Mouse (Mus musculus): ENCODE data around the gene Ppm1n. TPM values are rescaled to one million over a fixed set of nuclear protein-coding genes. Genes with fewer than 3 reads are reported as not detected.

Ppm1n gene
- polyA plus RNA-seq, 1 experiment from 2014 or later = 0.17 TPM

DNA sequence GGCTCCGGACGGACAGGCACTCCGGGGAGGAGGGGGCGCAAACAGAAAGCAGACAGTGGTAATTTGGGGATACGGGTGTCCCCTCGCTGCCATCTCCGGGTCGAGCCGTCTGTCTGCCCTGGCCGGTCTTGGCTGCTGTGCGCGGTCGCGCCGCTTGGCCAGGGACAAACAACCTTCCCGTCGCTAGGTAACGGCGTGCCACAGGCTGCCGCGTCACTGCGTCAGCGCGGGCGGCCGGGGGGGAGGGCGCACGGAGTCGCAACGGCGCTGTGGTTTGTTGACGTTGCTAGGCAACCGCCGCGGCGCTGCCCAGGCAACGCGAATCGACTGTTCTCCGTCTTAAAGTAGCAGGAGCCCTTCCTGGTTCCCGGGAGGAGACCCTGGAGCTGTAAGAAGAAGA, 40.0 kb upstream of the Ppm1n start:
- TF ChIP-seq CTCF (IDR thresholded peaks at IDR 0.05; ENCODE audit: low read depth) (peak; percentile 34; the same call in 1 of the 2 replicates), EP300 (optimal IDR thresholded peaks at IDR 0.05) (no peak)
- no peaks in the 10 kb centered on the region; the same call in 1 of the 2 replicates for H3K4me1 ChIP-seq (replicated peaks; ENCODE audit: control insufficient read depth, insufficient read depth)
- DNase-seq (ENCODE audit: low spot score) (peak; percentile 99), ATAC-seq (ENCODE audit: low FRiP score, low TSS enrichment) (peak; percentile 92)
- H3K36me3 ChIP-seq (ENCODE audit: control insufficient read depth, insufficient read depth, low read length) = no peaks in the 10 kb centered on the region
- under 1% methylated on average over 41 of the region's 41 CpGs for WGBS
- peak overlapping the region; percentile 56; the same call in 1 of the 2 replicates for H3K27ac ChIP-seq (replicated peaks)
- peak overlapping the region; percentile 83 for H3K4me2 ChIP-seq (replicated peaks; ENCODE audit: low read depth)
- H3K9ac ChIP-seq (ENCODE audit: low read length) = peak overlapping the region; percentile 59
- H3K27me3 ChIP-seq (ENCODE audit: control insufficient read depth, insufficient read depth, low read length) = no peaks in the 10 kb centered on the region
- H3K9me3 ChIP-seq (ENCODE audit: control insufficient read depth, low read length) = no peaks in the 10 kb centered on the region
- H3K4me3 ChIP-seq (ENCODE audit: low read depth, low read length) = peak overlapping the region; percentile 46

DNA sequence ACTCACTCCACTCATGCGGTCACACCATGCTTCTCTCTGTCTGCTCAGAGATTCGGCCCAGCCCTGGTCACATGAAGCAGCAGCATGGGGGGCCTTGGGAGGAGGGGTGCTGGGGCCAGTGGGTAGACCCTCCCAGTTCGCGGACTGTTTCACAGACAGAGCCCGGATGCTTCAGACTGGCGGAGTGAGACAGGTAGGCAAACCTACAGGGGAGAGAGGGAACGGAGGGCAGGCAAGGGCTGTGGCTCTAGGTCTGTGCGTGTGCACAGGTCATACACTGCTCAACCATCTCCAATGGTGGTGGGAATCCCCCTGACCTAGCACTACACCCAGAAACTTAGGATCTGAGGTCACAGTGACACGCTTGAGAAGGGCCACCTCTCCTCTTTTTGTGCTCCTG, 39.6 kb upstream of the Ppm1n start:
- Histone ChIP-seq H3K4me3 (ENCODE audit: low read depth, low read length) (peak overlapping the region; percentile 46), H3K9me3 (ENCODE audit: control insufficient read depth, low read length) (no peaks in the 10 kb centered on the region), H3K27ac (replicated peaks) (peak overlapping the region; percentile 56; the same call in 1 of the 2 replicates), H3K27me3 (ENCODE audit: control insufficient read depth, insufficient read depth, low read length) (no peaks in the 10 kb centered on the region), H3K4me1 (replicated peaks; ENCODE audit: control insufficient read depth, insufficient read depth) (no peaks in the 10 kb centered on the region; the same call in 1 of the 2 replicates), H3K9ac (ENCODE audit: low read length) (peak overlapping the region; percentile 59), H3K36me3 (ENCODE audit: control insufficient read depth, insufficient read depth, low read length) (no peaks in the 10 kb centered on the region), H3K4me2 (replicated peaks; ENCODE audit: low read depth) (peak overlapping the region; percentile 83)
- WGBS = 16% methylated on average over 9 of the region's 9 CpGs
- TF ChIP-seq EP300 (optimal IDR thresholded peaks at IDR 0.05) (no peak), CTCF (IDR thresholded peaks at IDR 0.05; ENCODE audit: low read depth) (no peak)
- ATAC-seq (ENCODE audit: low FRiP score, low TSS enrichment) = peak; percentile 56
- no peak for DNase-seq (ENCODE audit: low spot score)

GRCm38 (mm10) chr7:19318676-19319075, 38.8 kb upstream of the Ppm1n start:
- Histone ChIP-seq H3K9me3 (ENCODE audit: control insufficient read depth, low read length) (no peaks in the 10 kb centered on the region), H3K36me3 (ENCODE audit: control insufficient read depth, insufficient read depth, low read length) (no peaks in the 10 kb centered on the region), H3K4me1 (replicated peaks; ENCODE audit: control insufficient read depth, insufficient read depth) (no peaks in the 10 kb centered on the region; the same call in 1 of the 2 replicates), H3K4me3 (ENCODE audit: low read depth, low read length) (no peak overlapping the region), H3K27me3 (ENCODE audit: control insufficient read depth, insufficient read depth, low read length) (no peaks in the 10 kb centered on the region), H3K9ac (ENCODE audit: low read length) (no peak overlapping the region), H3K4me2 (replicated peaks; ENCODE audit: low read depth) (no peak overlapping the region), H3K27ac (replicated peaks) (no peak overlapping the region)
- 63% methylated on average over 7 of the region's 7 CpGs for WGBS
- ATAC-seq (ENCODE audit: low FRiP score, low TSS enrichment) (no peak), DNase-seq (ENCODE audit: low spot score) (no peak)
- no peak for TF ChIP-seq CTCF (IDR thresholded peaks at IDR 0.05; ENCODE audit: low read depth)

GRCm38 (mm10) chr7:19318201-19318600, 38.3 kb upstream of the Ppm1n start:
- H3K36me3 ChIP-seq (ENCODE audit: control insufficient read depth, insufficient read depth, low read length) = no peaks in the 10 kb centered on the region
- ATAC-seq (ENCODE audit: low FRiP score, low TSS enrichment) (no peak), DNase-seq (ENCODE audit: low spot score) (no peak)
- no peak overlapping the region for H3K9ac ChIP-seq (ENCODE audit: low read length)
- TF ChIP-seq EP300 (optimal IDR thresholded peaks at IDR 0.05) (no peak), CTCF (IDR thresholded peaks at IDR 0.05; ENCODE audit: low read depth) (no peak)
- 71% methylated on average over 2 of the region's 2 CpGs for WGBS
- no peaks in the 10 kb centered on the region; the same call in 1 of the 2 replicates for H3K4me1 ChIP-seq (replicated peaks; ENCODE audit: control insufficient read depth, insufficient read depth)
- no peak overlapping the region for H3K4me3 ChIP-seq (ENCODE audit: low read depth, low read length)
- no peaks in the 10 kb centered on the region for H3K9me3 ChIP-seq (ENCODE audit: control insufficient read depth, low read length)
- H3K27me3 ChIP-seq (ENCODE audit: control insufficient read depth, insufficient read depth, low read length) = no peaks in the 10 kb centered on the region
- no peak overlapping the region for H3K27ac ChIP-seq (replicated peaks)
- no peak overlapping the region for H3K4me2 ChIP-seq (replicated peaks; ENCODE audit: low read depth)

DNA sequence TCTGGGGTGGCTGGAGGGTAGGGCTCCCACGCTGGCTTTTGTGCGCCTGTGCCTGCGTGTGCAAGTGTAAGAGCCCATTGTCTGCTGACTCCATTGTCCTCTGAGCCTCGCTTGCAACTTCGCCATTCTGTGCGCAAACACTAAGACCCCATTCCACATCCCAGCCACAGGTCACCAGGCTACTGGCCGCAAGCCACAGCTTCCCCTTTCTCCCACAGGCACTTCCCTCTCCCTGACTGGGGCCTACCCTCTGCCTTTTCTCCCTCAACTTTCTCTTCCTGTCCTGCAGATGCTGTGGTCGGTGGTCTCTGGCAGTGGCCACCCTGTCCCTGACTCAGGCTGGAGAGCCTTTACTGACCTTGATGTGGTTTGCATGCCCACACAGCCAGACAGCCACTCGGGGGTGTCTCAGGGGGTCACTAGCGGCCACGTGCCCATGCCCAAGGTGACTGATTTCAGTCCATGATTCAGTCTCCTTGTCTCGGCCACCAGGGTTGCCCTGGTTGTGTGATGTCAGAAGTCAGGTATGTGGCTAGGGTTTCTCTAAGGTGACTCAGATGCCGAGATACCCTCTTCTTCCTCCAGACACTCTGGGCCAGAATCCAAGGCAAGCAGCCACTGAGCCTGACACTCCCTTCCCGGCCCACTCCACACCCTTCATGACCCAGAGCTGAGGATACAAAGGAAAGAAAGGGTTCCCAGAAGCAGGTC, 36.7 kb upstream of the Ppm1n start:
- ATAC-seq (ENCODE audit: low FRiP score, low TSS enrichment) = peak; percentile 50
- Histone ChIP-seq H3K4me2 (replicated peaks; ENCODE audit: low read depth) (no peak overlapping the region), H3K4me1 (replicated peaks; ENCODE audit: control insufficient read depth, insufficient read depth) (no peaks in the 10 kb centered on the region; the same call in 1 of the 2 replicates), H3K9me3 (ENCODE audit: control insufficient read depth, low read length) (no peaks in the 10 kb centered on the region), H3K9ac (ENCODE audit: low read length) (no peak overlapping the region), H3K36me3 (ENCODE audit: control insufficient read depth, insufficient read depth, low read length) (no peaks in the 10 kb centered on the region), H3K27ac (replicated peaks) (no peak overlapping the region), H3K27me3 (ENCODE audit: control insufficient read depth, insufficient read depth, low read length) (no peaks in the 10 kb centered on the region), H3K4me3 (ENCODE audit: low read depth, low read length) (no peak overlapping the region)
- TF ChIP-seq CTCF (IDR thresholded peaks at IDR 0.05; ENCODE audit: low read depth) = no peak
- no peak for TF ChIP-seq EP300 (optimal IDR thresholded peaks at IDR 0.05)
- 40% methylated on average over 14 of the region's 14 CpGs for whole genome bisulfite sequencing
- DNase-seq (ENCODE audit: low spot score) = peak; percentile 65

GRCm38 (mm10) chr7:19314033-19314432, 34.2 kb upstream of the Ppm1n start:
- no peak for TF ChIP-seq EP300 (optimal IDR thresholded peaks at IDR 0.05)
- TF ChIP-seq CTCF (IDR thresholded peaks at IDR 0.05; ENCODE audit: low read depth) = no peak
- H3K4me2 ChIP-seq (replicated peaks; ENCODE audit: low read depth) = no peak overlapping the region

More at GRCm38 (mm10) chr7:19314033-19314432, 34.2 kb upstream of the Ppm1n start:
- WGBS = 51% methylated on average over 5 of the region's 5 CpGs
- DNase-seq (ENCODE audit: low spot score) (no peak), ATAC-seq (ENCODE audit: low FRiP score, low TSS enrichment) (no peak)
- Histone ChIP-seq H3K36me3 (ENCODE audit: control insufficient read depth, insufficient read depth, low read length) (no peaks in the 10 kb centered on the region), H3K27me3 (ENCODE audit: control insufficient read depth, insufficient read depth, low read length) (no peaks in the 10 kb centered on the region), H3K9me3 (ENCODE audit: control insufficient read depth, low read length) (no peaks in the 10 kb centered on the region), H3K4me1 (replicated peaks; ENCODE audit: control insufficient read depth, insufficient read depth) (0 out of 2 replicates have a peak, but pooled peaks cover 3% of the 10 kb centered on the region), H3K4me3 (ENCODE audit: low read depth, low read length) (no peak overlapping the region), H3K27ac (replicated peaks) (no peak overlapping the region), H3K9ac (ENCODE audit: low read length) (no peak overlapping the region)

All from stomach, postnatal 0 days (tissue).